Mouse (Mus musculus): ENCODE data around the gene Ebf1.

- no peak for TF ChIP-seq GATA1 (IDR thresholded peaks at IDR 0.05; ENCODE audit: borderline replicate concordance, low read length)
- TF ChIP-seq FLI1 (IDR thresholded peaks at IDR 0.05; ENCODE audit: low read length): no peak
Observed at GRCm38 (mm10) chr11:44613411-44614180, 3.5 kb upstream of the Ebf1 start.
